Mouse (Mus musculus) lung, postnatal 0 days (tissue): ENCODE measurements around the gene Ewsr1.

ENCODE experiments used
- CTCF ChIP-seq: IDR thresholded peaks from 2 replicates; pipeline ENCODE4 v1.5.1; 2016; ENCODE audit warnings: antibody characterized with exemption, mild to moderate bottlenecking
- EP300 ChIP-seq: IDR thresholded peaks from 2 replicates; pipeline ENCODE4 v1.6.1; 2016; ENCODE audit warnings: antibody characterized with exemption, mild to moderate bottlenecking, control low read depth

DNA sequence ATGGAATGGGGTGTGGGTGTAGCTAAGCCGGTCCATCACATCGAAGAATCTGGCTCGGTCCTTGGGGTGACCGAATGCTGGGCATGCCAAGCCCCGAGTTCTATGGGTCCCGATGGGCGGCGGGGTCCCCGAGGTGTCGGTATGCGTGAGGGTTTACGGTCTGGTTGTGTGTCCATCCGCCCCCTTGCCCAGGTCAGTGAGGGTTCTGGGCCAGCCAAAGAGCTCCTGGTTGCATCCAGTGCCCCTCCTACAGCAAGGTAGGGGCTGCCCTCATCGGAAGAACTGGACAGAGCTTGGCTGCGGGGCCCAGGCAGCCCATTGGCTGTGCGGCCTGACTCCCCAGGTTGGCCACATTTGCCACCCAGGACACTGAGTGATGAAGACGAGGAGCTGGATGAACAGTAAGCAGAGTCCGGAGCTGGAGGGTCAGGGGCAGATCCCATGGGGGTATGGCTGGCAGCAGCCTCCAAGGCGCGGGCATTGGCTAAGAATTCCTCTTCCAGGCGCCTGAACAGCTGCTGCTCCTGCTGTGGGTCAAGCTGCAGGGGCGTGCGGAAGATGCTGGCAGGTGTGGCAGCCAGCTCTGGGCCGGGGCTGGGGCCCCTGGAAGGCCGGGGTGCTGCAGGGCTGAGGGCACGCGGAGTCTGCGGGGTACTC, 38.2 kb downstream of the Ewsr1 start:
- TF ChIP-seq CTCF (no peak), EP300 (no peak)
